ENCODE assay signal across 30 mouse cellular contexts in genomic region chr1:90114586-90114985, GRCm38 (mm10). TPM values are rescaled to one million over a fixed set of nuclear protein-coding genes. Genes with fewer than 3 reads are reported as not detected.
"Had no signal": no experiment of that assay in that cellular context is flagged by ENCODE, and none has a peak within 500 bp of the region (broad histone marks: within the 10 kb centered on the region; RNA-seq: fewer than 3 reads in every experiment).

No protein-coding gene starts in this region.

- H3K4me3 ChIP-seq: gastrocnemius, adult 2 months; heart, embryonic 10.5 days; heart, embryonic 12.5 days; hindbrain, embryonic 13.5 days; hindbrain, embryonic 15.5 days; kidney, embryonic 15.5 days; limb, embryonic 13.5 days; limb, embryonic 15.5 days; liver, embryonic 12.5 days had no signal

- H3K9ac ChIP-seq: heart, embryonic 12.5 days; hindbrain, embryonic 13.5 days; hindbrain, embryonic 15.5 days; kidney, embryonic 15.5 days; limb, embryonic 13.5 days; limb, embryonic 15.5 days; liver, embryonic 12.5 days; liver, embryonic 14.5 days had no signal

- DNase-seq: gastrocnemius, adult 2 months; gastrocnemius, postnatal 10 days; gastrocnemius, postnatal 25 days; heart, adult 18-20 months; heart, postnatal 10 days; kidney, adult 11 months; kidney, adult 2 months; kidney, adult 9 months; kidney, postnatal 14 days; kidney, postnatal 36 days; layer of hippocampus, adult 9-11 months; layer of hippocampus, postnatal 36 days; left cerebral cortex, postnatal 4 days had no signal

- H3K36me3 ChIP-seq: heart, embryonic 10.5 days; heart, embryonic 12.5 days; hindbrain, embryonic 13.5 days; hindbrain, embryonic 15.5 days; kidney, embryonic 15.5 days; limb, embryonic 13.5 days; limb, embryonic 15.5 days; liver, embryonic 12.5 days had no signal

- H3K9me3 ChIP-seq: heart, embryonic 10.5 days; heart, embryonic 12.5 days; hindbrain, embryonic 13.5 days; hindbrain, embryonic 15.5 days; kidney, embryonic 15.5 days; limb, embryonic 15.5 days; liver, embryonic 12.5 days had no signal

- H3K27ac ChIP-seq: gastrocnemius, adult 2 months; heart, embryonic 10.5 days; hindbrain, embryonic 13.5 days; hindbrain, embryonic 15.5 days; hindbrain, postnatal 0 days; kidney, embryonic 15.5 days; kidney, postnatal 0 days; limb, embryonic 13.5 days; limb, embryonic 15.5 days; liver, embryonic 12.5 days; liver, embryonic 14.5 days had no signal

- H3K4me1 ChIP-seq: heart, embryonic 10.5 days; heart, embryonic 12.5 days; hindbrain, embryonic 15.5 days; liver, embryonic 12.5 days had no signal

RNA-seq across cellular contexts. Expression of gene Iqca, which starts 38.6 kb away (rescaled TPM):
- total RNA-seq: gastrocnemius, adult 2 months; gastrocnemius, postnatal 10 days; gastrocnemius, postnatal 25 days; gastrocnemius, postnatal 4 days; granulocyte monocyte progenitor cell, adult 5-6 weeks; heart, adult 8-10 months; heart, postnatal 10 days; heart, postnatal 25 days; hematopoietic stem cell, adult 5-6 weeks; liver, adult 2 months had no signal
